Mouse (Mus musculus): ENCODE data around the gene Rere. TPM values are rescaled to one million over a fixed set of nuclear protein-coding genes. Genes with fewer than 3 reads are reported as not detected.
A peak's percentile ranks its signal among the peaks of the same experiment; 100 is the strongest.

Rere gene
- polyA plus RNA-seq, 1 experiment from 2014 or later: 18.0 TPM

DNA sequence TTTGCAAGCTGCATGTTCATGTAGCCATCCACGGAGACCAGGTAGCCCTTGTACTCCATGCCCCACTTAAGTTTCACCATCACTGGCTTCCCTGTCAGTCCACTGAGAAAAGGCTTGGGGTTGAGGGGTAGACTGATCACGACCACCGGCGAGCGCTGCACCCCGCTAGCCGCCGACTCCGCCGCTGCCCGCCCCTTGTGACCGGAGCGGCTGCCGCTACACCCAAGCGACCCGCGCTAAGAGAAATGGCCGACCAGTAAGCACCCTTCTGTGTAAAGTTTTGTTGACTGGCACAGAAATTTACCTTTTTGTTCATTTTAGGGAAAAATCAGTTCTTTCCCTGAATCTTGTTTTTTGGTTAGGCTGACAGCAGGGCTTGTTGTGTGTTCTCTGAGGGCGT, 33.9 kb downstream of the Rere start:
- no peak overlapping the region for H3K9ac ChIP-seq (ENCODE audit: low read length)
- H3K4me2 ChIP-seq (ENCODE audit: low read depth, low read length): no peak overlapping the region
- WGBS: 89% methylated on average over 19 of the region's 19 CpGs
- H3K27me3 ChIP-seq (ENCODE audit: control insufficient read depth, insufficient read depth, low read length): no peaks in the 10 kb centered on the region
- peaks cover 33% of the 10 kb centered on the region for H3K4me1 ChIP-seq (ENCODE audit: control insufficient read depth, insufficient read depth, low read length)
- no peaks in the 10 kb centered on the region for H3K9me3 ChIP-seq (replicated peaks; ENCODE audit: control insufficient read depth, low read length)
- H3K27ac ChIP-seq (ENCODE audit: low read length): peak overlapping the region; percentile 3; the same call in 1 of the 2 replicates
- no peak overlapping the region for H3K4me3 ChIP-seq (ENCODE audit: low read length)
- no peak for ATAC-seq (replicated peaks; ENCODE audit: extremely low read depth, insufficient read depth, low FRiP score)
- H3K36me3 ChIP-seq (ENCODE audit: control insufficient read depth, insufficient read depth): no peaks in the 10 kb centered on the region

DNA sequence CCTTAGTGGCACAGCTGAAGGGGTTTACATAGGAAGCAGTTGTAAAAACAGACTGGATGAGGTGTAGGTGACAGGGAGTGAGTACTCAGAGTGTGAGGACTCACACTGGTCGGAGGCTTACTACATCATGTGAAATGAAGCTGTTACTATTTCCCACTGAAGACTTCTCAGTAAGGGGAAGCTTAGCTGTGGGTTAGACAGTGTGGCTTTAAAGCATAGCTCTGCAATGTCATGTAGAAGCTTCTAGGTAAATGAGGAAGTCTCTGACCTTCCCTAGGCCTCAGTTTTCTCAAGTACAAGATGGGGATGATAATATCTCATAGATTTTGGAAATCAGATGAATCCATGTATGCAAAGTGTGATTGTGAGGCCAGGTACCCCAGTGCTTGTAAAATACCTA, 35.1 kb downstream of the Rere start:
- H3K4me1 ChIP-seq (ENCODE audit: control insufficient read depth, insufficient read depth, low read length): peaks cover 23% of the 10 kb centered on the region
- H3K27me3 ChIP-seq (ENCODE audit: control insufficient read depth, insufficient read depth, low read length): no peaks in the 10 kb centered on the region
- H3K9me3 ChIP-seq (replicated peaks; ENCODE audit: control insufficient read depth, low read length): no peaks in the 10 kb centered on the region
- H3K9ac ChIP-seq (ENCODE audit: low read length): no peak overlapping the region
- no peak overlapping the region for H3K4me2 ChIP-seq (ENCODE audit: low read depth, low read length)
- H3K4me3 ChIP-seq (ENCODE audit: low read length): no peak overlapping the region
- no peaks in the 10 kb centered on the region for H3K36me3 ChIP-seq (ENCODE audit: control insufficient read depth, insufficient read depth)
- no peak for ATAC-seq (replicated peaks; ENCODE audit: extremely low read depth, insufficient read depth, low FRiP score)
- no peak overlapping the region for H3K27ac ChIP-seq (ENCODE audit: low read length)
- WGBS: 79% methylated on average over 1 of the region's 1 CpGs

DNA sequence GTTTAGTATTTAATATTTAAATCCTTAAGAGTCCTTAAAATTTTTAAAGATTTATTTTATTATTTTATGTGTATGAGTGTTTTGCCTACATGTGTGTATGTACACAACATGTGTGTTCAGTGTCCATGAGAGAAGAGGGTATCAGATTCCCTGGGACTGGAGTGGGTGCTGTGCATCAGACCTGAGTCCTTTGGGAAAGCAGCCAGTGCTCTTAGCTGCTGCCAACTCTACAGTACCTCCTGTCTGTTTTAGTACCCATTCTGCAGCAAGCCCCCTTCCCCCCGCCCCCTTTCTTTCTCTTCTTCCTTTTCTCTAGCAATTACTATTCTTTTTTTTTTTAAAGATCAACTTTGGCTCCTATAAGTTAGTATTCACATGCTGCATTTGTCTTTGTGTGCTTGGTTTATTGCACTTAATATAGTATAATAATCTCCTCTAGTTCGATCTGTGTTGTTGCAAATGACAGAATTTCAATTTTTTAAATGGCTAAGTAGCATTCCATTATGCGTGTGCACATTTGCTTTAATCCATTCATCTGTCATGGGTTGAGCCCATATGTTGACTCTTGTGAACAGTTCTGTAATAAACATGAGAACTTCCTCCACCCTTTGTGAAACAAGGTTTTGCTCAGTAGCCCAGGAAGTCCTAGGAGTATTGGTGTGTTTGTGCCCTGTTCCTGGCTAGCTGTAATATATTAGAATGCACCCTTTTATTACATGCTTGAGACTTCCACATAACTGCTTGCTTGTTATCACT, 43.8 kb downstream of the Rere start:
- no peak overlapping the region for H3K4me3 ChIP-seq (ENCODE audit: low read length)
- no peak overlapping the region for H3K9ac ChIP-seq (ENCODE audit: low read length)
- no peaks in the 10 kb centered on the region for H3K27me3 ChIP-seq (ENCODE audit: control insufficient read depth, insufficient read depth, low read length)
- H3K4me1 ChIP-seq (ENCODE audit: control insufficient read depth, insufficient read depth, low read length): peaks cover 11% of the 10 kb centered on the region
- H3K9me3 ChIP-seq (replicated peaks; ENCODE audit: control insufficient read depth, low read length): no peaks in the 10 kb centered on the region
- H3K27ac ChIP-seq (ENCODE audit: low read length): no peak overlapping the region
- WGBS: 82% methylated on average over 3 of the region's 3 CpGs
- H3K4me2 ChIP-seq (ENCODE audit: low read depth, low read length): no peak overlapping the region
- no peaks in the 10 kb centered on the region for H3K36me3 ChIP-seq (ENCODE audit: control insufficient read depth, insufficient read depth)
- ATAC-seq (replicated peaks; ENCODE audit: extremely low read depth, insufficient read depth, low FRiP score): no peak

DNA sequence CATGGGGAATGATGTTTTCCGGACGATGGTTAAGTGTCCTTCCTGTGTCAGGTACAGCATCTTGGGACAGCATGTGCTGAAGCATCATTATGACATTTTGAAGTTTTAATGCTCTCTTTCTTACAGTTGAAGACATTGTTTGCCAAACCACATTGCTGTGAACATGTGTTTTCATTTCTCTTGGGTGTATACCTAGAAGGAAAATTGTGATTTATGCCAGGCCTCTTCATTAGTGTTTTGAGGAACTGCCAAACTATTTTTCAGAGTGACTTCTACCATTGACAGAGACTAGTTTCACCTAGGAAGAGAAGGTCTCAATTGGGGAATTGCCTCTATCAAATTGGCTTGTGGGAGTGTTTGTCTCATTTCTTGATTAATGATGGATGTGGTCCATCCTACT, 44.6 kb downstream of the Rere start:
- 88% methylated on average over 2 of the region's 2 CpGs for WGBS
- Histone ChIP-seq H3K4me2 (ENCODE audit: low read depth, low read length) (no peak overlapping the region), H3K9me3 (replicated peaks; ENCODE audit: control insufficient read depth, low read length) (no peaks in the 10 kb centered on the region), H3K4me1 (ENCODE audit: control insufficient read depth, insufficient read depth, low read length) (peaks cover 11% of the 10 kb centered on the region), H3K27ac (ENCODE audit: low read length) (no peak overlapping the region), H3K27me3 (ENCODE audit: control insufficient read depth, insufficient read depth, low read length) (no peaks in the 10 kb centered on the region), H3K9ac (ENCODE audit: low read length) (no peak overlapping the region), H3K36me3 (ENCODE audit: control insufficient read depth, insufficient read depth) (0 out of 2 replicates have a peak, but pooled peaks cover 2% of the 10 kb centered on the region), H3K4me3 (ENCODE audit: low read length) (no peak overlapping the region)
- ATAC-seq (replicated peaks; ENCODE audit: extremely low read depth, insufficient read depth, low FRiP score): no peak

DNA sequence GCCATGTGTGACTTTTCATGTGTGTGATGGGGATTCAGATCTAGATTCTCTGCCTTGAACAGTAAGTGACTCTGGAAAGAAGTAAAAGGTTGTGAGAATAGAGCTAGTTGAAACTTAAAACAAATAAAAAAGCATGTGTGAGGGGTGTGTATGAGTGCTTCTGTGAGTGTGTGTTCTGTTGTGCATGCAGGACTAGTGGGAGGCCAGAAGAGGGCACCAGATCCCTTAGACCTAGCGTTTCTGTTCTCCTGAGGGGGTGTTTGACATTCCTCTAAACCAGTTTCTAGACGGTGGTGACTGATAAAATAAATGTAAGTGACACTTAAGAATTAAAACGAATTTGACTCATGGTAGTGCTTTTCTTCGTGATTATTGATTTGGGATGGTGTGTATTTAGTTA, 46.0 kb downstream of the Rere start:
- 81% methylated on average over 4 of the region's 4 CpGs for WGBS

DNA sequence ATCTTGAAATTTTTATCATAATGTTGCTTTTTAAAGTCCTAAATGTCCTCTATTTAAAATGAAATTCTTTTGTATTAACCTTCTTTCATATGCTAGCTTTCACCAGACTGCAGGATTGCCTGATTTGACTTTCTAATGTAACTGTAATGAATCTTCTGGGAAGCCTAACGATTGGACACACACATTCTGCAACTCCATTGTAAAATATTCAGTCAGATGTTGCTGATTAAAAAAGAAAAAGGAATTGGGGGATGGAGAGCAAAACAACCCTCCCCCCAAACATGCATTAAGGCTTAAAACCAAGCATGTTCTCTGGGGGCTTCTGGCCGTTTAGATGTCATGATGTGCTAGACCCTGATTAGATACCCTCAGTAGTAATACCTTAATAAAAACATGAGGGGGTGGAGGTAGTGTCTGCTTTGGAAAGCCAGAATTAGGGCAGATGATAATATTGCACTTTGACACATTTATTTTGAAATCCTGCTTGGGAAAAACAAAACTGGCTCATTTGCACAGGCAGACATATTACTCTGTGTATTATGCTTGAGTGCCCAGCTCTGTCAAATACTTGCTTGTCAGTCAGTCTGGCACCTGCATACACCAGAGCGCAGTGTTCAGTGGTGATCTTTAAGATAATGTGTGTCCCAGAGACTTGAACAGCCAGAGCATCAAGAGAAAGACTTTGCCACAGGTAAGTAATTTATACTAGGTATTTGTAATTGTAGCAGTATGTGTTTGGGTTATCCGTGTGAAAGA, 52.7 kb downstream of the Rere start:
- no peak overlapping the region for H3K27ac ChIP-seq (ENCODE audit: low read length)
- H3K4me3 ChIP-seq (ENCODE audit: low read length): no peak overlapping the region
- no peaks in the 10 kb centered on the region for H3K9me3 ChIP-seq (replicated peaks; ENCODE audit: control insufficient read depth, low read length)
- H3K9ac ChIP-seq (ENCODE audit: low read length): no peak overlapping the region
- ATAC-seq (replicated peaks; ENCODE audit: extremely low read depth, insufficient read depth, low FRiP score): no peak
- 0 out of 2 replicates have a peak, but pooled peaks cover 3% of the 10 kb centered on the region for H3K36me3 ChIP-seq (ENCODE audit: control insufficient read depth, insufficient read depth)
- no peaks in the 10 kb centered on the region for H3K27me3 ChIP-seq (ENCODE audit: control insufficient read depth, insufficient read depth, low read length)
- 73% methylated on average over 4 of the region's 4 CpGs for WGBS
- no peak overlapping the region for H3K4me2 ChIP-seq (ENCODE audit: low read depth, low read length)
- H3K4me1 ChIP-seq (ENCODE audit: control insufficient read depth, insufficient read depth, low read length): peaks cover 10% of the 10 kb centered on the region

More for the DNA sequence above, 46.0 kb downstream of the Rere start:
- Histone ChIP-seq H3K9ac (ENCODE audit: low read length) (no peak overlapping the region), H3K9me3 (replicated peaks; ENCODE audit: control insufficient read depth, low read length) (no peaks in the 10 kb centered on the region), H3K27ac (ENCODE audit: low read length) (no peak overlapping the region), H3K4me2 (ENCODE audit: low read depth, low read length) (no peak overlapping the region), H3K4me1 (ENCODE audit: control insufficient read depth, insufficient read depth, low read length) (peaks cover 11% of the 10 kb centered on the region), H3K36me3 (ENCODE audit: control insufficient read depth, insufficient read depth) (0 out of 2 replicates have a peak, but pooled peaks cover 3% of the 10 kb centered on the region), H3K4me3 (ENCODE audit: low read length) (no peak overlapping the region), H3K27me3 (ENCODE audit: control insufficient read depth, insufficient read depth, low read length) (no peaks in the 10 kb centered on the region)
- no peak for ATAC-seq (replicated peaks; ENCODE audit: extremely low read depth, insufficient read depth, low FRiP score)

DNA sequence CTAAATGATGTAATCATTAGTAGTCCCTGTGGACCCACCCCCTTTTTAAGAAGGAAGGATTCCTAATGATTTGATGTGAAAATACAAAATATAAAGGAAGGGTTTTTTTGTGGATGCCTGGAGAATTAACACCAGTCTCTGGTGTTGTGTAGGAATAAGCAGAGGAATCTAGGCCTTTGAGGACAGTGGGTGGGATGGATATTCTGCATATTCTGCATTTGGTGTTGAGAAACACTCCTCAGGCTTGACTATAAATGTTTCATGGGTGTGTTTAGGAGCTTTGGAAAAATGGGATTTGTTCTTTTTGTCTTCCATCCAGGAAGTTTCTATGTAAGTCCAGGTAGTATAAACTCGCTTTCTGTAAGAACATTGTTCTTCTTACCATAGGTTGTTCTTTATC, 55.8 kb downstream of the Rere start:
- H3K9me3 ChIP-seq (replicated peaks; ENCODE audit: control insufficient read depth, low read length): no peaks in the 10 kb centered on the region
- no peak overlapping the region for H3K27ac ChIP-seq (ENCODE audit: low read length)
- H3K4me3 ChIP-seq (ENCODE audit: low read length): no peak overlapping the region
- no peaks in the 10 kb centered on the region for H3K36me3 ChIP-seq (ENCODE audit: control insufficient read depth, insufficient read depth)
- H3K9ac ChIP-seq (ENCODE audit: low read length): no peak overlapping the region
- WGBS: 85% methylated on average over 1 of the region's 1 CpGs
- peaks cover 11% of the 10 kb centered on the region; the same call in 1 of the 2 replicates for H3K4me1 ChIP-seq (ENCODE audit: control insufficient read depth, insufficient read depth, low read length)
- no peak for ATAC-seq (replicated peaks; ENCODE audit: extremely low read depth, insufficient read depth, low FRiP score)
- no peaks in the 10 kb centered on the region for H3K27me3 ChIP-seq (ENCODE audit: control insufficient read depth, insufficient read depth, low read length)
- H3K4me2 ChIP-seq (ENCODE audit: low read depth, low read length): no peak overlapping the region

DNA sequence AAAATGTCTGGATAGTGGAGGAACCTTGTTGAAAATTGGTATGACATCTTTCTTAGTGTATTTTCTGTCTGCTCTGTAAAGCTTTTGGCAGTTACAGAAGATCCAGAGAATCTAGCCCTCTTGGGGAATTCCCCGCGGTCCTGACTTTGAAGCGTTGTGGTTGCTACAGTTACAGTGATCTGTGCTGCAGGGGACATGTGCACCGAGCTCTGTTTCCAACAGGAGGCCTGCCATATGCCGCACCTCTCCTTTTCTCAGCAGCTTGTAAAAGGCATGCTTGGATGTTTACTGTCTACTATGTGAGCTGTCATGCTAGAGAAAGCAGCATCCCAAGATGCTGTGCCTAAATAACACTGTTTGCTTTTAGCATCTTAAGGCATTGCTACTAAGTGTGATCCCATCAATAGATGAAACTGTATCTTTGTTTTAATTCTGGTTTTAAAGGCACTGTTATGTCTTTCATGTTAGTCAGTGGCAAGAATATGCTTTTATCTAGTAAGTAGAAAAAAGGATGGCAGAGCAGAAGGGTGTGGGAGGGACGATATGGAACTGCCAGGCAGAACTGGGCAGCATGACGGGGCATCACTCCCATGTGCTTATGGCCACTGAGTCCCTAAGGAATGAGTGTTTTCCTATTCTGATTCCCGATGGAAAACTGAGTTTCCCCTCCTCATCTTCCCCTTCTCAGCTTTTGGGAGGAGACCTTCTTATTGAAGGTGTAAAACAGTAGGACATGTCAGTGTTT, 57.6 kb downstream of the Rere start:
- ATAC-seq (replicated peaks; ENCODE audit: extremely low read depth, insufficient read depth, low FRiP score): peak; percentile 58; the same call in 1 of the 2 replicates
- Histone ChIP-seq H3K9ac (ENCODE audit: low read length) (no peak overlapping the region), H3K4me2 (ENCODE audit: low read depth, low read length) (no peak overlapping the region), H3K27me3 (ENCODE audit: control insufficient read depth, insufficient read depth, low read length) (no peaks in the 10 kb centered on the region), H3K27ac (ENCODE audit: low read length) (no peak overlapping the region), H3K36me3 (ENCODE audit: control insufficient read depth, insufficient read depth) (no peaks in the 10 kb centered on the region), H3K4me3 (ENCODE audit: low read length) (no peak overlapping the region), H3K9me3 (replicated peaks; ENCODE audit: control insufficient read depth, low read length) (no peaks in the 10 kb centered on the region), H3K4me1 (ENCODE audit: control insufficient read depth, insufficient read depth, low read length) (peaks cover 13% of the 10 kb centered on the region; the same call in 1 of the 2 replicates)
- WGBS: 46% methylated on average over 8 of the region's 8 CpGs
